ENCODE assay signal across 8 mouse cellular contexts in genomic region chr6:112207229-112207628, GRCm38 (mm10).
DNase-seq lines count a peak whose midpoint lies in the region; ATAC-seq lines count a peak whose summit lies in the region.

No protein-coding gene starts in this region.

- H3K36me3 ChIP-seq in heart, embryonic 11.5 days (ENCODE audit: control insufficient read depth, insufficient read depth, low read length), result no peaks in the 10 kb centered on the region

- H3K4me2 ChIP-seq in heart, embryonic 11.5 days, result no peak overlapping the region

- WGBS in heart, embryonic 11.5 days (ENCODE audit: insufficient replicate concordance), result 38% methylated on average over 5 of the region's 5 CpGs

- H3K27me3 ChIP-seq in heart, embryonic 11.5 days (ENCODE audit: control insufficient read depth, insufficient read depth, low read length), result no peaks in the 10 kb centered on the region

- H3K4me1 ChIP-seq in heart, embryonic 11.5 days (ENCODE audit: control insufficient read depth, insufficient read depth, low read length), result peaks cover 5% of the 10 kb centered on the region

- no peaks in the 10 kb centered on the region for H3K9me3 ChIP-seq in heart, embryonic 11.5 days (replicated peaks; ENCODE audit: control insufficient read depth, low read length)

- peak; percentile 73 for DNase-seq in heart, adult 8-10 months (ENCODE audit: low spot score)
- DNase-seq in CD4-positive helper T cell, adult 2 months (ENCODE audit: low read depth, low spot score), result peak; percentile 13
- DNase-seq in brain, adult 2 months (ENCODE audit: low read depth, low spot score), result peak; percentile 71
- DNase-seq in forelimb bud, embryonic 11.5 days (ENCODE audit: low read depth, low spot score), result peak; percentile 72
- DNase-seq in kidney, postnatal 36 days, result peak; percentile 34 to 56
- peak; percentile 18 for DNase-seq in natural killer cell, adult 2 months (ENCODE audit: low spot score in 2 of 2)
- no peak for DNase-seq in ovary, postnatal 36 days (ENCODE audit: low spot score)

- no peak for ATAC-seq in heart, embryonic 11.5 days (replicated peaks; ENCODE audit: insufficient number of reproducible peaks, low FRiP score, low TSS enrichment)

- H3K27ac ChIP-seq in heart, embryonic 11.5 days (ENCODE audit: low read depth, low read length), result no peak overlapping the region

- H3K4me3 ChIP-seq in heart, embryonic 11.5 days (ENCODE audit: low read depth, low read length), result no peak overlapping the region

- no peak overlapping the region for H3K9ac ChIP-seq in heart, embryonic 11.5 days (ENCODE audit: low read depth, low read length)
